In genomic region chr6:87045507-87045906, GRCm38 (mm10) we compare ENCODE assay signal across 43 mouse cellular contexts. TPM values are rescaled to one million over a fixed set of nuclear protein-coding genes. Genes with fewer than 3 reads are reported as not detected.
"Had no signal": no experiment of that assay in that cellular context is flagged by ENCODE, and none has a peak within 500 bp of the region (broad histone marks: within the 10 kb centered on the region; RNA-seq: fewer than 3 reads in every experiment).

No protein-coding gene starts in this region.

- H3K9me3 ChIP-seq: heart, embryonic 12.5 days; heart, embryonic 13.5 days; heart, embryonic 15.5 days; hindbrain, embryonic 10.5 days; hindbrain, embryonic 12.5 days; hindbrain, embryonic 13.5 days; hindbrain, embryonic 15.5 days; intestine, embryonic 15.5 days; kidney, embryonic 15.5 days had no signal

- H3K4me2 ChIP-seq: heart, embryonic 12.5 days; heart, embryonic 15.5 days; hindbrain, embryonic 12.5 days; hindbrain, embryonic 13.5 days; hindbrain, embryonic 14.5 days; hindbrain, embryonic 15.5 days; intestine, embryonic 15.5 days; kidney, embryonic 15.5 days had no signal

- H3K4me3 ChIP-seq: heart, embryonic 12.5 days; heart, embryonic 13.5 days; heart, embryonic 15.5 days; hindbrain, embryonic 10.5 days; hindbrain, embryonic 12.5 days; hindbrain, embryonic 13.5 days; hindbrain, embryonic 15.5 days; intestine, embryonic 15.5 days; kidney, embryonic 15.5 days; layer of hippocampus, adult 2 months; left cerebral cortex, adult 2 months had no signal

- H3K27ac ChIP-seq: heart, embryonic 13.5 days; heart, embryonic 15.5 days; hindbrain, embryonic 10.5 days; hindbrain, embryonic 12.5 days; hindbrain, embryonic 13.5 days; hindbrain, embryonic 14.5 days; hindbrain, embryonic 15.5 days; hindbrain, postnatal 0 days; intestine, embryonic 15.5 days; kidney, embryonic 15.5 days; kidney, postnatal 0 days; layer of hippocampus, adult 2 months; left cerebral cortex, adult 2 months had no signal

- H3K27me3 ChIP-seq: heart, embryonic 12.5 days; heart, embryonic 13.5 days; heart, embryonic 15.5 days; hindbrain, embryonic 12.5 days; hindbrain, embryonic 13.5 days; hindbrain, embryonic 15.5 days; intestine, embryonic 15.5 days; kidney, embryonic 15.5 days had no signal

- DNase-seq: heart, postnatal 10 days; heart, postnatal 14 days; heart, postnatal 36 days; heart, postnatal 4 days; kidney, adult 11 months; kidney, adult 18-20 months; kidney, adult 2 months; kidney, adult 8-10 months; kidney, adult 9 months; kidney, postnatal 10 days; kidney, postnatal 14 days; kidney, postnatal 25 days; kidney, postnatal 36 days; kidney, postnatal 4 days; layer of hippocampus, adult 9-11 months; layer of hippocampus, postnatal 36 days had no signal

- H3K36me3 ChIP-seq: intestine, embryonic 15.5 days had no signal

- ATAC-seq: hindbrain, embryonic 16.5 days; hindbrain, postnatal 0 days; inflammation-experienced regulatory T-cells, adult 6 months; intestine, embryonic 15.5 days; intestine, embryonic 16.5 days had no signal

- H3K9ac ChIP-seq: heart, embryonic 12.5 days; heart, embryonic 13.5 days; heart, embryonic 15.5 days; hindbrain, embryonic 12.5 days; hindbrain, embryonic 14.5 days; hindbrain, embryonic 15.5 days; intestine, embryonic 15.5 days; kidney, embryonic 15.5 days had no signal

RNA-seq across cellular contexts. Expression of gene D6Ertd527e, which starts 59.0 kb away (rescaled TPM):
- total RNA-seq: heart, postnatal 10 days; heart, postnatal 14 days; heart, postnatal 25 days; heart, postnatal 36 days; heart, postnatal 4 days; hematopoietic stem cell, adult 5-6 weeks; layer of hippocampus, adult 18-20 months; layer of hippocampus, adult 2 months; layer of hippocampus, adult 8-10 months; layer of hippocampus, postnatal 10 days; layer of hippocampus, postnatal 14 days; layer of hippocampus, postnatal 25 days; layer of hippocampus, postnatal 36 days; left cerebral cortex, adult 18-20 months; left cerebral cortex, adult 2 months had no signal
- polyA plus RNA-seq: heart, embryonic 14.5 days; hindbrain, embryonic 11.5 days had no signal
